Mouse (Mus musculus): ENCODE measurements around the gene Bzw1. TPM values are rescaled to one million over a fixed set of nuclear protein-coding genes. Genes with fewer than 3 reads are reported as not detected.

Gene Bzw1
- 378 TPM for polyA plus RNA-seq (2014; fragmentation: Illumina TruSeq; extraction: RNeasy Lipid Tissue Mini Kit (QIAGEN cat#74804); ENCODE audit: low read depth, low replicate concordance)

DNA sequence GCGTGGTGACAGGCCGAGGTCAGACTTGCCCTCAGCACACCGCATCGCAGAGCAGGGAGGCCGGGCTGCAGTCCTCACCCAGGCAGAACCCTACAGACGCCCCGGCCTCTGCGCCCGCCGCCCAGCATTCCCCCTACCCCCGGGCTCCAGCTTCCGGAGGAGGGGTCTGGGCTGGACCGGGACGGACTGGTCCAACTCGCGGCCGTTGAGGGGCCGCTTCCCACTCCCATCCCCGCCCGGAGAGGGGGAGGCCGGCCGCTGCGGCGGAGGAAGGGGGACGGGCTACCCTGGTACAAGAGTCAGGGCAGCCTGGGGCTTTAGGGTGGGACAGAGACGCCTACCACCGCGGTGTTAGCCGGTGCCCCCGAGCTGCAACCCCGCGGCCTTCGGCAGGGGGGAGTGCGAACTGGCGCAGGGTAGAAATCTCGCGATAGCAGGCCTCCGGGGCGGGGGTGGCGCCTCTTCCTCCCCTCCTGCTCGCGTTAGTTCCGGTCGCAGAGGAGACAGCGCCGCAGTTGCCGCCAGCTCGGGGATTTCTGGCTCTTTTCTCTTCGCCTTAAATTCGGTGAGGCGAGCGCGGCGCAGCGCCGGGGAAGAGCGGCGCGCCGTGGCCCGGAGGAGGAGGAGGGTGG lies at the start of gene Bzw1:
Bzw1 (plus strand) TSS at position 247 of the 632 bp plus-strand sequence.

DNA sequence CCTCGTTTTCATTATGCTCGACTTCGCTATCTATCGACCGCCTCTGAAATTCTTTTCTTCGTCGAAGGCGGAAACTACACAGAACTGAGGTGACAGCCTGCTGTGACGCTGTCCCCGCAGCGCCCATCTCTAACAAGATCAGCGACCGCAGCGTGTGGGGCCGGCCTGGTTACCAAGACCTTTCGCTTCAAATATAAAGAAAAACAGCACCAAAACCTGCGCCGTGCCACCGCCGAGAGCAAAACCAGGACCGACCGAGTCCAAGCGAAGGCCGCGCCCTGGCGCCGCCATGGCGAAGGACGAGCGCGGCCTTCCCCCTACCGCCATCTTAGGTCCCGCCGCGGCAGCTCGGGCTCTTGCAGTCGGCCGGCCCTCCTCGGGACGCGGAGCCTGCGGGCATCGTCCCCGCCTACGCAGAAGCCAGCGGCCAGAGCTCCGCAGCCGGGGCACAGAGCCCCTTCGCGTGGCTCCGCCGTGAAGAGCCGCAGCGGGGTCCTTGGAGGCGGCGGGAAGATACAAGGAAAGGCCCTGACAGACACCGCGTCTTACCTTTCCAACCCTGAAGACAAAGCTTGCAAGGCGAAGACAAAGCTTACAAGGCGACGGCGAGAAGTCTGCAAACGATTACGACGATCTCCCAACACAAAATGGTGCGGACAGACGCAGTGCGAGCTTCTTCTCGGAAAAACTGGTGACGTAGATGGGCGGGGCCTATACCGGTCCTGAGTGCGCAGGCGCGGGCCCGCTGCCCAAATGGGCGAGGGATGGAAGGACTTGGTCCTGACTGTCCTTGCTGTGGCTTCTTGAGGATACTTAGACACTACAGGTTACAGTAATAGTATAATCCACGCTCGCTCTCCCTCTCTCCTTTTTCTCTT lies 30.9 kb downstream of the Bzw1 start, which contains the start of gene Clk1:
Clk1 (minus strand) TSS at position 696 of the 878 bp plus-strand sequence.

DNA sequence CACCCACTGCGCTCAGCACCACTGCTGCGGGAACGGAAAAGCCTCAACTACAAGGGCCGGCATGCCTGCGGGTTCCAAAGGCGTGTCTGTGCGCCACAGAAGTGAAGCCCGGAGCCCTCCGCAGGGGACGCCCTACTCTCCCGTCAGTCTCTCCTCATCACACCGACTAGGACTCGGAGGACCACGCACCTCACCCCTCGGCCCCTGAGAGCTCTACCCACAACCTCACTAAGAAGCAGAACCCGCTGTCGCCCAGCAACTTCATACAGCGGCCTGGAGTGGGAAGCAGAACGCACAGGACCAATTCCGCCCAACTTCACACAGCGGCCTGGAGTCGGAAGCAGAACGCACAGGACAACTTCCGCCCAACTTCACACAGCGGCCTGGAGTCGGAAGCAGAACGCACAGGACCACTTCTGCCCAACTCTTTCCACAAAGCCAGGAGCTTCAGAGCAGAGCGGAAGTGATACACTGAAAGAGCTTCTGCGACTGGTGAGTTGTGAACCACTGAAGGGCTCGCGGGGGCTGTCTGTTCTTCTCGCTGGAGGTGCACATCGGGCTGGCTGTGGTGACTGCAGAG lies 52.5 kb downstream of the Bzw1 start, which contains the start of the genes Nif3l1 and Ppil3:
Nif3l1 (plus strand) TSS at position 9 of the 580 bp plus-strand sequence.
Ppil3 (minus strand) TSS at position 344 of the 580 bp plus-strand sequence.

Other genes starting within 250 kb of the Bzw1 start
- not detected for gene Aox4, start 182.5 kb upstream of the Bzw1 start, polyA plus RNA-seq (2014; fragmentation: Illumina TruSeq; extraction: RNeasy Lipid Tissue Mini Kit (QIAGEN cat#74804); ENCODE audit: low read depth, low replicate concordance)
- 1.1 TPM for gene Aox2, start 114.6 kb upstream of the Bzw1 start, polyA plus RNA-seq (2014; fragmentation: Illumina TruSeq; extraction: RNeasy Lipid Tissue Mini Kit (QIAGEN cat#74804); ENCODE audit: low read depth, low replicate concordance)
- gene Clk1, start 31.2 kb downstream of the Bzw1 start, polyA plus RNA-seq (2014; fragmentation: Illumina TruSeq; extraction: RNeasy Lipid Tissue Mini Kit (QIAGEN cat#74804); ENCODE audit: low read depth, low replicate concordance): 434 TPM
- gene Nif3l1, start 52.3 kb downstream of the Bzw1 start, polyA plus RNA-seq (2014; fragmentation: Illumina TruSeq; extraction: RNeasy Lipid Tissue Mini Kit (QIAGEN cat#74804); ENCODE audit: low read depth, low replicate concordance): 31.3 TPM
- 150 TPM for gene Ppil3, start 52.6 kb downstream of the Bzw1 start, polyA plus RNA-seq (2014; fragmentation: Illumina TruSeq; extraction: RNeasy Lipid Tissue Mini Kit (QIAGEN cat#74804); ENCODE audit: low read depth, low replicate concordance)
- gene Orc2, start 112.2 kb downstream of the Bzw1 start, polyA plus RNA-seq (2014; fragmentation: Illumina TruSeq; extraction: RNeasy Lipid Tissue Mini Kit (QIAGEN cat#74804); ENCODE audit: low read depth, low replicate concordance): 111 TPM
- gene Fam126b, start 193.4 kb downstream of the Bzw1 start, polyA plus RNA-seq (2014; fragmentation: Illumina TruSeq; extraction: RNeasy Lipid Tissue Mini Kit (QIAGEN cat#74804); ENCODE audit: low read depth, low replicate concordance): 57.3 TPM
- 72.5 TPM for gene Ndufb3, start 193.5 kb downstream of the Bzw1 start, polyA plus RNA-seq (2014; fragmentation: Illumina TruSeq; extraction: RNeasy Lipid Tissue Mini Kit (QIAGEN cat#74804); ENCODE audit: low read depth, low replicate concordance)

Measured in adrenal gland, adult 10 weeks (tissue).